Mouse (Mus musculus) left cerebral cortex, postnatal 10 days (tissue): ENCODE measurements at regions not wholly inside any gene's neighbourhood (a gene's known extent, or its start where the extent isn't known, plus 50 kb on each side); places are given as distances from the start of the nearest gene placed in this dataset.

Experiments used
- DNase-seq, 2 experiments: peaks; one replicate each; pipeline ENCODE4 v3.0.0; 2021 to 2022; ENCODE audit warnings: low spot score in 2 of 2, mixed read lengths in 1 of 2; ENCODE audit errors: extremely low spot score in 1 of 2
- intact Hi-C: fragments of 180-260 bp; cut with DNase I; formaldehyde crosslinking; loops from one replicate; pipeline ENCODE4 v1.15.1; 2025

DNA sequence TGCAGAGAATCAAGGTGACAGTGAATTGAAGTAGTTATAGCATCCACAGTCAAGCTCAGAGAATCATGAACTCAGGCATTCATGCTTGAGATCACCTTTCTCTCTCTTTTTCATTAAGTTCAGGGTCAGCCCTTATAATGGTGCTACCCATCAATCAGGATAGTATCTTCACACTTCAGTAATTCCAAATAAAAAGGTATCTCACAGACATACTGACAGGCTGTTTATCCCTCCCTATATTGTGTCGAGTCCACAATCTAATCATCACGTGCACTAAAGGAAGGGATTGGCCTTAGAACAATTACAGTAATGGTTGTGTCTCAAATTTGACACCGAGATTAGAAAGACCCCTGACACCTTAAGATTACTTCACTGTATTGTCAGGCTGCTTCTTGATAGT is 138.7 kb upstream of the Rspo3 start:
- DNase-seq = no peak
- intact Hi-C loops = no loop called here

GRCm38 (mm10) chr10:29661752-29662151 is 126.1 kb upstream of the Rspo3 start:
- no peak for DNase-seq
- intact Hi-C loops = no loop called here

DNA sequence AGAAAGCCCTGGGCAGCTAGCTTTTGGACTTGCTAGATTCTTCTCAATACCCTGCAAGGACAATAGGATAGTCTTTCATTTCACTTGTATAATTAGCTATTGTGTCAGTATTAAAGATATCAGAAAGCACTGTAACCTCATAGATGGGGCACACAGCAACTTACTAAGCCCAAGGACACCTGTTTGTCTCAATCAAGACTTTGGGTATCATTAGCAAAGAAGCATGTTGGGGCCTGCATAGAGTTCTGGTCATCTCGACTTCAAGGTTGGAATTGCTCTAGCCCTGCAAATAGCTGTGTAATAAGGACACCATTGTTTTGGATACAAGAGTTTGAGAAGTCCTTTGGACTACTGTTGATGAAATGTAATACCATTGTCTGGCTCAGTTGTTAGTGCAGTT is 104.6 kb upstream of the Rspo3 start:
- intact Hi-C loops = no loop called here
- DNase-seq = no peak

DNA sequence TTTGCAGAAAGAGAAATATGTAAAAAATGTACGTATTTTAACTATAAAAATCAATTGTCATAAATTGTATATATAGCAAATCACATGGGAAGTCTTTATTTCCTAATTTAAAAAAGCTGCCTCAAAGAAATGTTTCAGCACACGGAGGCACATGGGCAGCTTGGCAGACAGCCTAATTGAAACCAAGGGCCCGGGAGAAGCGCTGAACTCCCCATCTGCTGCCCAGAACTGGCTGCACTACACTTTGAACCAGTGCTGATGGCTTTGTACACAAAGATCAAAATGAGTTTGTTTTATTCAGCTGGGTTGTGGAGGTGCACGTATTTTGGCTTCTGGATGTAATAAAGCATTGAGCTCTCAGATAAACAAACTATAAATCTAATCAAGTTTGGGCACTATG is 100.2 kb upstream of the Rspo3 start:
- intact Hi-C loops = no loop called here
- peak; percentile 1 to 14 for DNase-seq

- intact Hi-C loops = no loop called here
- no peak for DNase-seq
Observed at GRCm38 (mm10) chr10:29595455-29595854, 59.8 kb upstream of the Rspo3 start.

GRCm38 (mm10) chr10:29594969-29595368 is 59.3 kb upstream of the Rspo3 start:
- intact Hi-C loops = no loop called here
- DNase-seq = no peak

GRCm38 (mm10) chr10:29592906-29593305 is 57.2 kb upstream of the Rspo3 start:
- no peak for DNase-seq
- intact Hi-C loops = no loop called here

DNA sequence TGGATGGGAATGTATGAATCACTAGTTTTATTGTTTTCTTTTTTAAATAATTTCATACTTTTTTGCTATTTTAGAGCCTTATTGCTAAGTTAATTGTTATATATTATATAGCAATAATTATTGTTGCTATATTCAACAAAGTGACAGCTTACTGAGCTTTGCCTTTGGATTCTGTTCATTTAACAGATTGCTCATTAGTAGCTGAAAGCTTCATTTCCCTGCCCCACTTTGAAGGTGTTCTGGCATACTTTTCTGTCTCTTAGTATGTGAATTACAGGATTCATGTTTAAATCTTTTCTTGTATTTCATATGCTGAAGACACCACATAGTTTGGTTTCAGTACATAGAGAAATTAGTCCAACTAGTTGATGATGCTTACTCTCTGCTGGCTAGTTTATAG is 54.5 kb upstream of the Rspo3 start:
- intact Hi-C loops = no loop called here
- no peak for DNase-seq

- DNase-seq = no peak
- intact Hi-C loops = no loop called here
Observed at GRCm38 (mm10) chr10:29589739-29590138, 54.1 kb upstream of the Rspo3 start.
